Mouse (Mus musculus) urinary bladder, postnatal 10 days (tissue): ENCODE results near the gene Spen.
A peak's percentile ranks its signal among the peaks of the same experiment; 100 is the strongest.

Source experiments
- DNase-seq: peaks from one replicate; pipeline ENCODE4 v3.0.0; 2022; ENCODE audit warnings: low spot score

Spen gene

DNA sequence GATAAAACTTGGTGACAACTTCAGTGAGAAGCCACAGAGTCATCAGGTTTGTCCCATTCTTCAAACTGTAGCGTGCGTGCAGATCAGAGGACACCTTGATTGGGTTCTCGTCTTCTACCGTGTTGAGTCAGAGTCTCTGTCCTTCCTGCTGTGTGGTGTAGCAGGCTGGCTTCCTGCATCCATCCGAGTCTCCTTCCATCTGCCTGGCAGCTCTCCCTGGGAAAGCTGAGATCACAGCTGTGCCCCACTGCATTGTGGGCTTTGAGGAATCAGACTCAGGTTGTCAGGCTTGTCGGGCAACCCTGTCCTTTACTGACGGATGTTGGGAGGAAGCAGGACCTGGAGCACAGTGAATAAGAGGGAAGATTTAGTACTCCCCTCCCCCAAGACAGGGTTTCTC lies 92.2 kb downstream of the Spen start:
- no peak for DNase-seq

- DNase-seq = no peak
Measured at GRCm38 (mm10) chr4:141445328-141445720, 93.1 kb downstream of the Spen start.

DNA sequence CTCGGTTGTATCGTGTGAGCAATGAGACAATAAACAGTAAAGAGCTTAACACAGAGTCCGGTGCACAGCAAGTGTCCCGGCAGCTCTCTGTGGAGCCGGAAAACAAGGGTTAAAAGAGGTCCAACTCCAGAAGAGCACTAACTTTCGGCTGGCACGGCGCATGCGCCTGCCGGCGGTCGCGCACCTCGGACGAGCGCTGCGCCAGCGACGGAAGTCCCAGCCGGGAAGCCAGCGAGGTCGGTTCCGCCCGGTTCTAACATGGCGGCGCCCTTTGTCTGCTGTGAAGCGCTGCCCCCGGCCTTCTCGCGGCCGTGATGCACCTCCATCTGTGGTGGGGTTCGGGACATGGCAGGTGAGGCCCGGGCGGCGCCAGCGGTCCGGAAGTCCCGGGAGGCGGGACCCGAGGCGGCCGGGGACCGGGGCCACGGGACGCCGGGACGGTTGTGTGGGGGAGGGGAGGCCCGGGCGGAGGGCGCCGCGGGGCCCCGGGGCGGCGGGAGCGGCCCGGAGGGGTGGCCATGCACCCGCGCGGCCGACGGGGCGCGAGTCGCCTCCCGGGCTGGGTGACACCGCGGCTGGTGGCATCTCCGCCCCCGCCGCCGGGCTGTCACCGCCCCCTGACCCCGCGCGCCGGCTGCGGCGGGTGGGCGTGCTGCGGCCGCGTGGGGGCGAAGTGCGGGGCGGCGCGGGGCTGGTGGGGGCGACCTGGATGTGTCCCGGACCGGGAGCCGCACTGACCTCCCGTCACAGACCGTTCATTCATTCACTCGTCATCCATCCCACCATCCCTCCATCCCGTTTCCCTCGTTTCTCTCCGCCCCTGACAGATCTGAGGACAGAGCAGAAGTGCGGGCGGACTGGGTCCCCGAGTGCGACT lies 93.7 kb downstream of the Spen start, which contains the start of gene Zbtb17:
Gene Zbtb17 (plus strand): TSS at position 204 of the 877 bp plus-strand sequence.
- peak; percentile 64 for DNase-seq

GRCm38 (mm10) chr4:141443641-141444429 lies 94.6 kb downstream of the Spen start:
- no peak for DNase-seq

DNA sequence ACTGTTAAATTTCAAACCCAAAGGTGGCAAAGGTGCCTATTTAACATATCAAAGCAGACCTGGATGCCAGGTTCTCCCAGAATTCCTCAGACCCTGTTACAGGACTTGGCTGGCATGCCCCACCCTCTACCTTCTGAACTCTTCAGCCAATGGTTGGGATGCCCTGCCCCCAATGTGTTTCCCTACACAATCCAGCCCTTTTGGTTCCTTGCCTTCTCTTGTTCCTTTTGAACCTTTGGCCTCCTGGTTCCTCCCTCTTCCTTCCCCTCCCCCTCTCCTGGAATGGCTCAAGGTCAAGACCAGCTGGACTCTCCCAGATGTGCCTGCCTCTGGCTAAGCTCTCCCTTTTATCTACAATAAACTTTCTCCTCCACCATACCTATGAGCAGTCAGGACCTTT lies 97.5 kb downstream of the Spen start:
- no peak for DNase-seq

DNA sequence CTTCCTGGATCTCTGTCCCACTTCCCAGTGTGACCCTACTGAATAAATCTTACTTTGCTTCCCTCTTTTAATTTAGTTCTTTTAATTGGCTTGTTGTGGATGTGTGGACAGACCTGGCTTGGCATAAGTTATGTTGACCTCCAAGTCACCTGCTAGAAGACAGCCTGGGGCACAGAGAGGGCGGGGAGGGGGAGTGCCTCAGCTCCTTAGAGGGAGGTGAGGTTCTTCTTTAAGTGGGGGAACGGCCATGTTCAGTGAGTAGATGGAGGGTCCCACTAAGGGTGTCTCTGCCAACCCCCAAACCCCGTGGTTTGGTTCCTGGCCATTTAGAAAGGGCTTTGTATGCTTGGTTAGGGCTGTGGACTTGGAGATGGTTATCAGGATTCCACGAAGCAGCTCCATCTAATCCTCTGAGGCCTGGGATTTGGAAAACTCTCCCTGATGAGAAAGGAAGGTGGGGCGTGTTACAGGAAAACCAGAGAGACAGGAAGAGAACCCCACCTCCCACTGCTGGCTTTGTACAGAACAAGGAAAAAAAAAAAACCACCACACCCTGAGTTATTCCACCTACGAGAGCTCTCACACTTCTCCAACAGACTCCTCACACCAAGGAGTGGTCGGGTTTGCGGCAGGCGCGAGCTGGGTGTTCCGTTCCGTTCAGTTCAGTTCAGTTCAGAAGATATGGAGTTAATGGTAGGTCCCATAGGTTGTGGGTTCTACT lies 99.2 kb downstream of the Spen start:
- no peak for DNase-seq

- DNase-seq = no peak
Measured at GRCm38 (mm10) chr4:141435974-141436373, 102.4 kb downstream of the Spen start, which contains the start of gene Srarp. Gene Srarp, minus strand, starts transcription at chr4:141436105.

DNA sequence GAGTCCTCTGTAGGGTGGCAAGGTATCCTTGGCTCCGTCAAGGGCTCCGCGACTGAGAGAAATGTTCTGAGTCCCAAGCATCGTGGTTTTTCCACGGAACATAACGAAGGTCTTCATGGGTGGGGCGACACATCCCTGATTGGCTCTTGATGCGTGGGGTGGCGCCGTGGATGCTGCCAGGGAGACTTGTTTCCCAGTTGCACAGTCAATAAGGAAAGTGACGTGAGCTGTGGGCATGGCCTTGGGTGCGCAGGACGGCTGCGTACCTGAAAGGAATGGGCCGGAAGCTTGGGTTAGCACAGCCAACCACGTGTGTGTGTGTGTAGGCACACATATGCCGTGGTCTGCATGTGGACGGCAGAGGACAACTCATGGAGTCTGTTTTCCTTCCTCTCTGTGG lies 105.2 kb downstream of the Spen start:
- DNase-seq = no peak

DNA sequence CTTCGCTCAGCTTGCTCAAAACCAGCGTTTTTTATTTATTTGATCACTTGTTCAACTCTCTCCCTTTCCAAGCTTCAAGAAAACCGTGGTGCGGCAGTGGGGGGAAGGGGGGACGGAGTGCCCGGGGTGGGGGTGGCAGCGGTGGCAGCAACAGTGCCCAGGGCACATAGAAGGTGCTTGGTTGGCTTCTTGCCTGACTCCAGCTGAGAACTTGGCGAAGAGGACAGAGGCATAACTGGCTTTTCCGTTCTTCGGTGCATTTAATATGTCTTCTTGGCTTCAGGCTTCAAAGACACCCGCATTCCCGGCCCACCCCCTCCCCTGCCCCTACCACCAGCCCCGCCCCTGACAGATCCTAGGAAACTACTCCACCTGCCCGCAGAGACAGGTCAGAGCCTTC lies 105.7 kb downstream of the Spen start:
- DNase-seq = no peak

GRCm38 (mm10) chr4:141430997-141431396 lies 107.4 kb downstream of the Spen start:
- DNase-seq = no peak

- DNase-seq = no peak
Measured at GRCm38 (mm10) chr4:141429847-141430246, 108.5 kb downstream of the Spen start.

- DNase-seq = no peak
Measured at GRCm38 (mm10) chr4:141429381-141429780, 109.0 kb downstream of the Spen start.

DNA sequence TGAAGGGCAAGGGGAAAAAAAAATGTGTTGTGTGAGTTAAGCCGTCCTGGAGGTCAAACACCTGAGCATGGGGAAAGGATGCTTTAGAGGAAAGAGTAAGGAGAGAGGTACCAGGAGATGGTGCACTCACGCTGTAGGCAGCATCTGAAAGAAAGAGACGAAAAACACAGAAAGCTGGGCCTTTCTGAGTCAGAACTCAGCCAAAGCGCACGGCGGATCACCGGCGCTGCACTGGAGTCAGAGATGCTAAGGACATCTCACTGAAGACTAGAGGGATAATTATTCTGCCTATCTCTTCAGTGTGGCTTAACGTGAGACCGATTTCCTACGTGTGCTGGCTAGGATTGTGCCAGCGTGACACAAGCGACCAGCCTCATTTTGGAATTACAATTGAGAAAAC lies 110.5 kb downstream of the Spen start:
- no peak for DNase-seq

GRCm38 (mm10) chr4:141426796-141427745 lies 111.3 kb downstream of the Spen start:
- DNase-seq = no peak

DNA sequence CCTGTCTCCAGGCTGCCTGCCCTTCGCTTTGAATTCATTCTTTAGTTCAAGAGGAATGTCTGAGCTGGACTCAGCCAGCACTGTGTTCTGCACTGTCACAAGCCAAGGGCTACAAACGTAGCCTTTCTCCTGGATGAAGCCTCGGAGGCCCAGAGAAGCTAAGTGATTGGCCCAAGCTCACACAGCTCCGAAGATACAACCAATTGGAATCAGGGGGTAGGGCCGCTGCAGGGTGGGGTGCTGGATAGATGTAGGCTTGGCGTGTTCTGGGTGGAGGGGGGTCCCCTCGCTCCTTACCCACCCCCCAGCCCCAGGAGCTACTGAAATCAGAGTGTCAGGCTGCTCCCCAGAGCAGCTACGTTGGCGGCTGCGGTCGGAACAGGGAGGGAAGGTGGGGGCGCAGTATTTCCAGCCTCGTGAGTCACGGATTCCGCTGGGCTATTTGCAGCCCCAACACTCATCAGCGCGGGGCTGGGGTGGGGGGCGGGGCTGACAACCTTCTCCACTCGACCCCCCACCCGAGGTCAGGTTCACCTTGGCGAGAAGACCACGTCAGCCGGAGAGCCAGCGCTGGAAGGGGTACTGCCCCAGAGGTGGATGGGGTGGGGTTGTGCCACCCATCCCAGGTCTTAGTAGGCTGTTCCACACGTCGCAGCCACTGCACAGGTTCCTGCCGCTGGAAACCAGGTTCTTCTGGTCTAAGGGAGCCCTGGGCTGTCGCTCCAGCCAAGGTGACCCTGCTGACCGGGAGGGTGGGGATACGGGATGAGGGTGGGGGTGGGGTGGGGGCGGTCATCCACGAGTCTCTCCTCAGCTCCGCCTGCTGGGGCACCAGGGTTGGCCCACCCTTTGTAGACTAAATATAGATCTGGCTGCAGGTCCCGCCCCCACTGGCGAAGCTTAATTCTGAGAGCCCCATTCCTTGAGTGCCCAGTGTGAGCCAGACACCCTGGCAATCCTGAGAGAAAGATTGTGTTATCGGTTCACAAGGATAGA lies 112.6 kb downstream of the Spen start:
- no peak for DNase-seq

DNA sequence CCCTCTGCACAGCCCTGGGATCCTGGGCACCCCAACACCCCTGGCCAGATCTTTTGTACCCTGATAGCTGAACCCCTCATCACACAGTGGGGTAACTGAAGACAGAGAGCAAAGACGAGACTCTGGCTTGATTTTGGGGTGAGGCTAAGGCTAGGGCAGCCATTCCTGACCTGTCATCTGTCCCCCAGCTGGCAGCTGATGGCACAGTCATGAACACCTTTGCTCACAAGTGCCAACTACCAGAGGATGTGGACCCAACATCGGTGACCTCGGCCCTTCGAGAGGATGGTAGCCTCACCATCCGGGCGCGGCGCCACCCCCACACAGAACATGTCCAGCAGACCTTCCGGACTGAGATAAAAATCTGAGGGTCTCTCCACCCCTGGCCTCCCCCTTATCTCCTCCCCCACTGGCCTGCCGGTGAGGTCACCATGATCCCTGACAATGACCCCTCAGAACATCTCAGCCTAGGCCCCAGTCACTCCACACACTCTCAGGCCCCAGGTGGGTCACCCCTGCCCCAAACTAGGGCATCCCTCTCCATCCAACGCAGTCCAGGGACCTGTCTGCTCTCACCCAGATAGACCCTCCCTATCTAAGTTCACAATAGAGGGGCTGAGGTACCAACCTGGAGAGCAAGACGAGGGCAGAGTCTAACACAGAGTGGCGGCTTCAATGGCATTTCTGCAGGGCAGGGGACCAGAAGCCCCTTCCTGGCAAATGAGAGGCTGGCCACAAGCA lies 114.5 kb downstream of the Spen start:
- no peak for DNase-seq

DNA sequence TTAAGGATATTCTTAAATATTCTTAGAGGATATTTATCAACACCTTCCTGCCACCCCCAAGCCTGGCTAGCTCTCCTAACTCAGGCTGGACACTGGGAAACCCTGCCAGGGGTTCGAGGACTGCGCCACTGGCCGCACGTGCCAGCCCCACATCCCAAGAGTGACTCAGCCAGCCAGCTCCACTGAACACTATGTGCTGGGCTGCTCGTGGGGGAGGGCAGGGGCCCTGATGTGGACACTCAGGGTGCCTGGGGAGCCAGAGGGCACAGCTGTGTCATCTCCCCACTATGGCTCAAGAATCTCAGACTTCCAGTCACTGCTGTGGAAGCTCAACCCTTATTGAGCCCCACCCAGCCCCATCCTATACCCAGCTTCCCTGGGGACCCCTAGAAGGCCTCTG lies 115.1 kb downstream of the Spen start:
- no peak for DNase-seq

GRCm38 (mm10) chr4:141422841-141423240 lies 115.6 kb downstream of the Spen start:
- no peak for DNase-seq

GRCm38 (mm10) chr4:141421423-141421822 lies 117.0 kb downstream of the Spen start:
- no peak for DNase-seq
